Mouse (Mus musculus): ENCODE data around the gene Ifitm3.
"Not testable (repeated sequence)": the region's sequence is repeated elsewhere in the genome, so short reads cannot be mapped to it uniquely, and the experiment has no call there.

Ifitm3 gene

GRCm38 (mm10) chr7:141000881-141001708 lies 9.5 kb downstream of the Ifitm3 start:
- DNase-seq (ENCODE audit: low read depth, low spot score): no peak

DNA sequence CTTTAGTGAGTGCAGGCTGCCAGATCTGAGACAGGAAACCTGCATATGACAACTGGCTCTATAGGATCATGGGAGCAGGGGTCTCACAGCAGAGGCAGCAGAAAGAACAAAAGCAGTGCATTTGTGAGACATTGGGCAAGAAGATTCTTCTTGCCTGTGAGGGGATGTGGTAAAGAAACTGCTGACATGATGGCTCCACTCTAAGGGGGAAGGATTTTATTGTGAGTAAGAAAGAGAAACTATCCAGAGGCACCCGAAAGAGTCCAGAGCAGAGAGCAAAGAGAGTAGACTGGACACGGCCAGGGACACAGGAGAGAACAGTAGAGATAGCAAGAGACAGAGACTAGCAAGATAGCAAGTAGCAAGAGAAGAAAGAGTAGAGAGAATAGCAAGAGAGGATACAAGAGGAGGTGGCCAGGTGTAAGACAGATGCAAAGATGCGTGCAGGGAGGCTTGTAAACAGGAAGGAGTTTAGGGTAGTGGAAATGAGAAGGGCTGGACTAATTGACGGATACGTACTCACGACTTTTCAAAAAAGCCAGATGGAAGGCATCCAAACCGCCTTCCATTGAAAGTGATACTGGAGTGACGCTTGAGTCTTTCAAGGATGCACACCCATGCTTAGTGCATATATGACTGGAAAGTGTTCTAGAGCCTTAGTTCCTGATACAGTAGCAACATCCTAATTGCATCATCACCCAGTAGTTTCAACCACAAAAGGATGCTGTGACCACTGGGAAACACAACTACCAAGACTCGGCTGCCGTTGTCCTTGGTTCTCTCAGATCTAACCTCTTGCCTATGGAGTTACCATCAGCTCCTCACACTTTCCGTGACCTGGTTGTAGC lies 11.5 kb downstream of the Ifitm3 start:
- DNase-seq (ENCODE audit: low read depth, low spot score): no peak

DNA sequence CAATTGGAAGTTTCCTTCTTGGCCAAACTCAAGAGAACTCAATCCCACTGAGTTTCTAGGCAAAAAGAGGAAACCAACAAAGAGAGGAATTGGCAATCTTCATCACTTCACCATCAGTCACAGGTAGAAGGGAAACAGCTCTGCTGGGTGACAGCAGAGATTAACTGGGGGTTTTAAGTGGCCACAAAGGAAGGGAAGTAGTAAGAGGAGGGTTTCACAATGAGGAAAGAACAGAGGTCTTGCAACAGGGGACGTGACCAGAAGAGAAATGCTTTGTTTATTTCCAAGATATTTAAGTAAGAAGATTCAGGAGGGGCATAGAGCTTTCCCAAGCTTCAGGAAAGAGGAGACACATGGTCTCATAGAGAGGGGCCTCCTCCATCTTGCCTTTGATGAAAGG lies 12.8 kb downstream of the Ifitm3 start:
- no peak for DNase-seq (ENCODE audit: low read depth, low spot score)

- no peak for DNase-seq (ENCODE audit: low read depth, low spot score)
Measured at GRCm38 (mm10) chr7:140991117-140991689, 19.4 kb downstream of the Ifitm3 start.

DNA sequence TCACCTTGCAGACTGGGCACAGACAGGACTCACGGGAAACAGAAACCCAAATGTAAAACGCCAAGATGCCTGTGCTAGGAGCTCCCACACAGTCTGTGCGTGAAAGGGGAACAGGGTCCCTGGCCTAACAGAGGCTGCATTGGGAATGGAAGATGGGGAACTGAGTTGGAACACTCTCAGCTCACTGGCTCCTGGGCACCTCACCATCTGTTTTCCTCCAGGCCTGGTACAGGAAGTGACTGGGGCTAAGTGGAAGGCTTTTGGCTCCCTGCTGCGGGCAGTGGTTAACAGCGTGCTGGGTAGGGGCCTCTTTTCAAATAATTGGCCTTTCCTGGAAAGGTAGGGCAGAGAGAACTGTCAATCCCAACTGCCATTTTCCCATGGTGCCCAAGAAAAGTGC lies 19.9 kb downstream of the Ifitm3 start:
- no peak for DNase-seq (ENCODE audit: low read depth, low spot score)

GRCm38 (mm10) chr7:140990185-140990584 lies 20.4 kb downstream of the Ifitm3 start:
- DNase-seq (ENCODE audit: low read depth, low spot score): no peak

DNA sequence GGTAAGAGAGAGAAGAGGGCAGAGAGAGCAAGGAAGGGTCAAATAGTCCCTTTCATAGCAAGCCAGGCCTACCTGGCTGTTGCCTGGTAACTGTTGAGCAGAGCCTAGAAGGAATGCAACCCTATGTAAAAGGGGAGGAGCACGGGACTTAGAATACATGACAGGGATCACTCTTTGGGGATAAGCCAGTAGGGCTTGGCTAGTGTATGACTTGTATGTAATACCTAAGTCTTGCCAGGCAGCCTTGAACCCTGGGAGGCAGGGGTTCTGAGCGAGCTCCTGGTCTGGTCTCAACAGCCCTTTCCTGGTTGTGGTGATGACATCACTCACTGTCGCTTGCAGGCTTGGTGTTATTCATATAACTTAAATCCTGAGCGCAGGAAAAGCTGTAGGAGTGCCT lies 21.5 kb downstream of the Ifitm3 start:
- DNase-seq (ENCODE audit: low read depth, low spot score): no peak

- no peak for DNase-seq (ENCODE audit: low read depth, low spot score)
Measured at GRCm38 (mm10) chr7:140987182-140988138, 23.1 kb downstream of the Ifitm3 start.

GRCm38 (mm10) chr7:140982971-140983370 lies 27.6 kb downstream of the Ifitm3 start:
- DNase-seq (ENCODE audit: low read depth, low spot score): no peak

GRCm38 (mm10) chr7:140981704-140982103 lies 28.9 kb downstream of the Ifitm3 start:
- DNase-seq (ENCODE audit: low read depth, low spot score): no peak

DNA sequence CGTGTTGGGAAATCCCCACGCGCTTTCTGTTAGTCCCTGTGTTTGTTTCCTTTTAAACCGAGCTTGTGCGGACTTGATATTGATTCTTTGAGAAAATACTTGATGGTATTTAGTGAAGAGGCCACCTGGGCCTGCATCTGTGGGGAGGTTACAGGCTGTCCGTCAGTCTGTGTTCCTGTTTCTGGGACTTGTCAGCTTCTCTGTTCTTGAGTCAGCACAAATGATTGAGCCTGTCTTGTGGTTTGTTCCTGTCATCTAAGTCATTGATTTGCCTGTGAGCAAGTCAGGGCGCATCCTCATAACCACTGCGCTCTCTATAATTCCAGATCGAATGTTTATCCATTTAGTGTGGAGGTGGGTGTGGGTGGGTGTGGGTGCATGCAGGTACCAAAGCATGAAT lies 33.9 kb downstream of the Ifitm3 start:
- DNase-seq (ENCODE audit: low read depth, low spot score): not testable (repeated sequence)

GRCm38 (mm10) chr7:140975465-140975864 lies 35.1 kb downstream of the Ifitm3 start:
- no peak for DNase-seq (ENCODE audit: low read depth, low spot score)

- no peak for DNase-seq (ENCODE audit: low read depth, low spot score)
Measured at GRCm38 (mm10) chr7:140974940-140975339, 35.6 kb downstream of the Ifitm3 start.

- no peak for DNase-seq (ENCODE audit: low read depth, low spot score)
Measured at GRCm38 (mm10) chr7:140973396-140974165, 37.0 kb downstream of the Ifitm3 start.

DNA sequence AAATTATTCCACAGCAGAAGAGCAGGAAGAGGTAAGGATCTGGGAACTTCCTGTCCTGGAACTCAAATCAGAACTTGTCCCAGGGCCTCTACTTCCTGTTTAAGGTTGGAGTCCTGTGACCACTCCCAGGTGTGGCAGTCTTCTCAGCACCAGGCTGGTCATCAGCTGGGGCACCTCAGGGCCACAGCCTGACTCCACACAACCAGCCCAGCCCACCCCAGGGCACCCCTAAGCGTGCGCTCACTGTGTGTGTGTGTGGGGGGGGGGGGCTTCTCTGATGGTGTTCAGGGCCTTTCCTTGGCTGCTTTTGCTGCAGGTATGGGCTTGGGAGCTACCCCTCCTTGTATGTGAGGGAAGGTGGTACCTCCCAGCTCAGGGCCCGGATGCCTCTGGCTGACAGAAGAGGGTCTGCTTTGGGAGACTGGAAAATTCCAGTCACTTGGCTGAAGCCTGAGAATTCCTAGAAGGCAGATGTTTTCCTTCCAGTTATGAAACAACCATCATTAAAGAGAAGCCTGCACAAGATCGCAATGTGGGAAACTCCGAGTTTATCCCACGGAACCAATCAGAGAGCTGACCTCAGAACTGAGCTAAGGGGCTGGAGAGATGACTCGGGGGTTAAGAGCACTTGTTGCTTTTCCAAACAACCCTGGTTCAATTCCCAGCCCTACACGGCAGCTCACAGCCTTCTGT lies 38.9 kb downstream of the Ifitm3 start:
- no peak for DNase-seq (ENCODE audit: low read depth, low spot score)

DNA sequence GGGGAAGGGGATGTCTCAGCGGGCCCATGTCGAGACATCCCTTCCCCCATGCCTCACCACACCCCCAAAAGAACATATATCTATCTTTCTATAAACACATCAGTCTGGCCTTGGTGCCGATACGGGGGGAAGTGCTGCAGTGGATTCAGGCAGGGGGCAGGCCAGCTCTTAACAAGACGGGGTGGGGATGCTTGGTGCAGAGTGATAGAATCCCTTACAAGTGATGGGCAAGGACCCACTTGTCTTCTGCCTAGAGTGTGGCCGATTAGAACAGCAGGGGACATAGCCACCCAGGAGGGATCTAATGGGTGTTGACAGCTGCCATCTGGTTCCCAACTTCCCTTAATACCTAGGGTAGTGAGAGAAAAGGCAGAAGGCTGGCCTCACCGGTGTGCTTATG lies 39.6 kb downstream of the Ifitm3 start:
- no peak for DNase-seq (ENCODE audit: low read depth, low spot score)

DNA sequence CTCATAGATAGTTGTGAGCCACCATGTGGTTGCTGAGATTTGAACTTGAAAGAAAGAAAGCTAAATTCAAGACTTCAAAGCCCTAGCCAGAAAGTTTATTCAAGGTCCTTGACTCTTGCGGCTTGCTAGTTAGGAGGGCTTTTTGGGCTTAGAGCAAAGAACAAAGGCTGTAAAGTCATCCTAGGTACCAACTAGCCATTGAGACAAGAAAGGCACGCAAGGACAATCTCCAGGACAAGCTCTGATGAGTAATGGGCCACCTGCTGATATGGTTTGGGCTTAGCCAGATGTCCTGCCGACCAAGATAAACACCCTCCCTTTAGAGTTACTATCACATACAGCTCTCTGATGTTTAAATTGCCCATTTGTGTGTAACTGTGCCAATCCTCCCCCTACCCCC lies 41.9 kb downstream of the Ifitm3 start:
- DNase-seq (ENCODE audit: low read depth, low spot score): not testable (repeated sequence)

DNA sequence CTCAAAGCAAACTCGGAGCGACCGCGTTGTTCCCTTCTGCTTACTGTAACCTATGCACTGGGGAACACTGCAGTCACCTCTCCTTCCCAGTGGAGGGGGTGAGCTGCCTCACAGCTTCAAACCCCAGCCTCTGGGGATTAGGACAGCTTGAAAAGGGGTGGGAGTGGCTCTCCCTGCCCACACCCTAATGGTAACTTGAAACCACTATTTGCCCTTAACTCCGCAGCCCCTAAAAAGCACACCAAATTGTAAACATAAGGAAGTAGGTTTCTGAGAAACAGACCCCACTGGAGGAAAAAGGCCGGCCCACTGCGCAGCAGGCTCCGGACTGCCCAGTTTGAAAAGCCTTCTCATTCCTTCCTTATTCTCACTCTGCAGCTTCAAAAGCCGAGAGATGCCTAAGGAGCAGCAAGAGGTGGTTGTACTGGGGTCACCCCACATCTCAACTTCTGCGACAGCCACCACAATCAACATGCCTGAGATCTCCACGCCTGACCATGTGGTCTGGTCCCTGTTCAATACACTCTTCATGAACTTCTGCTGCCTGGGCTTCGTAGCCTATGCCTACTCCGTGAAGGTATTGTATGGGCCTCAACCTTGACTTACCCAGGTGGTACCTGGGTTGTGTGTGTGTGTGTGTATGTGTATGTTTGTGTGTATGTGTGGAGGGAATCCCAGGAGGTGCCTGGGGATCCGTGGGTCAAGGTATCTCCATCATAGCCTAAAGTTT lies 42.5 kb downstream of the Ifitm3 start:
- peak; percentile 65 for DNase-seq (ENCODE audit: low read depth, low spot score)

GRCm38 (mm10) chr7:140966921-140967320 lies 43.6 kb downstream of the Ifitm3 start, which contains the start of gene Ifitm1:
Ifitm1 (plus strand) TSS chr7:140967221.
- no peak for DNase-seq (ENCODE audit: low read depth, low spot score)
